Mouse (Mus musculus) right cerebral cortex, postnatal 25 days (tissue): Measurements from ENCODE around the gene Vmn1r101.
"Not testable (repeated sequence)": the region's sequence is repeated elsewhere in the genome, so short reads cannot be mapped to it uniquely, and the experiment has no call there.

Experiments
- DNase-seq: peaks from one replicate; pipeline ENCODE4 v3.0.0; 2022

The Vmn1r101 gene

DNA sequence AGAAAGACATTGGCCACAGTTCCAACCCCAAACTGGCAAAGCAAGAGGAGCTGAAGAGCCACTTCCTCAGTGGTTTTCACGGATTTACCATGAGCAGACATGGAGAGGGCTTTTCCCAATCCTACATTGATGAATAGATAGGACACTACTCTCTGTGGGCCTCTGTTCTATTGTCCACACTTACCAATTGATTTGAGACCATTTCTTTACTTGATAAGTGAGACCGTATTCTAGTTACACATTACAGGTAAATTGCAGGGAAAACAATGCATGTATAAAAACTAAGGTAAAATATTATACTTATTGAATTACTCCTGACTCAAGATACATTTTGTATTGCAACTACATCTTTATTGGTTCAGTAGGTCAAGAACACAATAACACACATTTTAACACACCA lies at the start of gene Vmn1r101:
TSS of gene Vmn1r101 (minus strand) at position 101 of the 400 bp plus-strand sequence.
- DNase-seq: not testable (repeated sequence)

DNA sequence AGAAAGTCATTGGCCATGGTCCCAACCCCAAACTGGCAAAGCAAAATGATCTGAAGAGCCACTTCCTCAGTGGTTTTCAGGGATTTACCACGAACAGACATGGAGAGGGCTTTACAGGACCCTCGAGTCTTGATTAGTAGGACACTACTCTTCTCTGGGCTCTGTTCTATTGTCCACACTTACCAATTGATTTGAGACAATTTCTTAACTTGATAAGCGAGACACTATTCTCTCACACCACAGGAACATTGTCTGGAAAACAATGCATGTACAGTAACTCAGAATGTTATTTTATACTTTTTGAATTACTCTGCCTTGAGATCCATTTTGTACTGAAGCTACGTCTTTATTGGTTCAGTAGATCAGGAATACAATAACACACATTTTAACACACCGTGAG lies 32.4 kb upstream of the Vmn1r101 start, which contains the start of gene Gm10670:
TSS of gene Gm10670 (minus strand) at position 101 of the 400 bp plus-strand sequence.
- not testable (repeated sequence) for DNase-seq

DNA sequence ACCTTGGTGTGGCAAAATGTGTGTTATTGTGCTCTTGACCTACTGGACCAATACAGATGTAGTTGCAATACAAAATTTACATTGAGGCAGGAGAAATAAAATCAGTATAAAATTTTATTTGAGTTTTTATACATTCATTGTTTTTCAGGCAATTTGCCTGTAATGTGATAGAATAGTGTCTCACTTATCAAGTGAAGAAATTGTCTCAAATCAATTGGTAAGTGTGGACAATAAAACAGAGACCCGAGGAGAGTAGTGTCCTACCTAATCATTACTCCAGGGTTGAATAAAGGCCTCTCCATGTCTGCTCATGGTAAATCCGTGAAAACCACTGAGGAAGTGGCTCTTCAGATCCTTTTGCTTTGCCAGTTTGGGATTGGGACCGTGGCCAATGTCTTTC lies 24.8 kb downstream of the Vmn1r101 start, which contains the start of gene Vmn1r100:
TSS of gene Vmn1r100 (plus strand) at position 301 of the 400 bp plus-strand sequence.
- not testable (repeated sequence) for DNase-seq
